Mouse (Mus musculus) intestine, embryonic 14.5 days (tissue): ENCODE data around the gene Gse1. TPM values are rescaled to one million over a fixed set of nuclear protein-coding genes. Genes with fewer than 3 reads are reported as not detected.
A peak's percentile ranks its signal among the peaks of the same experiment; 100 is the strongest.

ENCODE experiments used
- ATAC-seq: fragments of 200-750 bp; cut with Nextera tagmentation; replicated peaks from 2 replicates; pipeline ENCODE4 v1.8.0; 2017; ENCODE audit warnings: low read depth, moderate number of reproducible peaks, moderate TSS enrichment, moderate library complexity; ENCODE audit not compliant: low FRiP score, low TSS enrichment
- DNase-seq: peaks from one replicate; pipeline ENCODE4 v3.0.0-alpha.2; 2018; ENCODE audit warnings: low spot score
- H3K27ac ChIP-seq: fragments of 300-500 bp; sonication (generic); 2 replicates; pipeline ENCODE4 v1.5.1; 2014; ENCODE audit warnings: low read depth, mild to moderate bottlenecking, control low read depth
- H3K27me3 ChIP-seq: fragments of 300-500 bp; sonication (generic); replicated peaks from 2 replicates; pipeline ENCODE4 v1.6.1; 2014; ENCODE audit warnings: low read length, control low read depth; ENCODE audit not compliant: control insufficient read depth, insufficient read depth
- H3K36me3 ChIP-seq: fragments of 300-500 bp; sonication (generic); 2 replicates; pipeline ENCODE4 v1.6.1; 2014; ENCODE audit warnings: low read length, control low read depth; ENCODE audit not compliant: control insufficient read depth, insufficient read depth
- H3K4me1 ChIP-seq: fragments of 300-500 bp; sonication (generic); replicated peaks from 2 replicates; pipeline ENCODE4 v1.6.1; 2014; ENCODE audit warnings: low read length, control low read depth, mixed read lengths; ENCODE audit not compliant: control insufficient read depth, insufficient read depth
- H3K4me2 ChIP-seq: fragments of 300-500 bp; sonication (generic); 2 replicates; pipeline ENCODE4 v1.6.1; 2014; ENCODE audit warnings: low read length
- H3K4me3 ChIP-seq: fragments of 300-500 bp; sonication (generic); 2 replicates; pipeline ENCODE4 v1.5.1; 2014; ENCODE audit warnings: low read depth, low read length, control low read depth, mixed read lengths
- H3K9ac ChIP-seq: fragments of 300-500 bp; sonication (generic); 2 replicates; pipeline ENCODE4 v1.6.1; 2014; ENCODE audit warnings: mild to moderate bottlenecking, low read length
- H3K9me3 ChIP-seq: fragments of 300-500 bp; sonication (generic); 2 replicates; pipeline ENCODE4 v1.6.1; 2016; ENCODE audit warnings: low read length, control low read depth; ENCODE audit not compliant: control insufficient read depth
- WGBS: fragments of 180-500 bp; shearing (Covaris S2); extraction: QIAGEN DNeasy Blood & Tissue Kit; methylation state at CpG from one replicate; pipeline ENCODE4 v1.1.7; 2014; 5-methylcytosine and 5-hydroxymethylcytosine counted together
- polyA plus RNA-seq: library from polyadenylated mRNA; unstranded; fragments of >200 nt; fragmentation: Nextera tagmentation; extraction: Ambion mirVana; gene quantifications from 2 replicates; pipeline ENCODE4 v1.2.1, GENCODE M21; 2014

Gse1 gene
- polyA plus RNA-seq, 1 experiment from 2014 or later = 13.3 TPM

GRCm38 (mm10) chr8:120336087-120336380 is 107.8 kb downstream of the Gse1 start:
- no peaks in the 10 kb centered on the region for H3K36me3 ChIP-seq
- H3K4me3 ChIP-seq = no peak overlapping the region
- H3K4me2 ChIP-seq = peak overlapping the region; percentile 1; the same call in 1 of the 2 replicates
- H3K9ac ChIP-seq = no peak overlapping the region
- H3K9me3 ChIP-seq = no peaks in the 10 kb centered on the region
- no peaks in the 10 kb centered on the region for H3K27me3 ChIP-seq
- H3K27ac ChIP-seq = no peak overlapping the region
- peak; percentile 20; the same call in 1 of the 2 replicates for ATAC-seq
- peaks cover 28% of the 10 kb centered on the region for H3K4me1 ChIP-seq
- no peak for DNase-seq
- WGBS = 4% methylated on average over 9 of the region's 9 CpGs

- H3K9me3 ChIP-seq = no peaks in the 10 kb centered on the region
- no peaks in the 10 kb centered on the region for H3K27me3 ChIP-seq
- H3K4me2 ChIP-seq = no peak overlapping the region
- 57% methylated on average over 5 of the region's 5 CpGs for WGBS
- H3K27ac ChIP-seq = no peak overlapping the region
- peaks cover 26% of the 10 kb centered on the region for H3K4me1 ChIP-seq
- no peaks in the 10 kb centered on the region for H3K36me3 ChIP-seq
- no peak overlapping the region for H3K9ac ChIP-seq
- H3K4me3 ChIP-seq = no peak overlapping the region
- ATAC-seq (no peak), DNase-seq (no peak)
Observed at GRCm38 (mm10) chr8:120336909-120337555, 108.8 kb downstream of the Gse1 start.

GRCm38 (mm10) chr8:120337627-120338026 is 109.4 kb downstream of the Gse1 start:
- Histone ChIP-seq H3K27me3 (no peaks in the 10 kb centered on the region), H3K4me3 (no peak overlapping the region), H3K9me3 (no peaks in the 10 kb centered on the region), H3K4me2 (no peak overlapping the region), H3K36me3 (no peaks in the 10 kb centered on the region), H3K27ac (no peak overlapping the region), H3K4me1 (peaks cover 26% of the 10 kb centered on the region), H3K9ac (no peak overlapping the region)
- WGBS = 61% methylated on average over 5 of the region's 5 CpGs
- DNase-seq (no peak), ATAC-seq (no peak)

- H3K4me2 ChIP-seq = no peak overlapping the region
- no peak overlapping the region for H3K4me3 ChIP-seq
- no peaks in the 10 kb centered on the region for H3K9me3 ChIP-seq
- H3K27me3 ChIP-seq = no peaks in the 10 kb centered on the region
- no peaks in the 10 kb centered on the region for H3K36me3 ChIP-seq
- no peak overlapping the region for H3K9ac ChIP-seq
- ATAC-seq = no peak
- peaks cover 26% of the 10 kb centered on the region for H3K4me1 ChIP-seq
- DNase-seq = no peak
- WGBS = 89% methylated on average over 7 of the region's 7 CpGs
- H3K27ac ChIP-seq = no peak overlapping the region
Observed at GRCm38 (mm10) chr8:120338678-120339077, 110.4 kb downstream of the Gse1 start.

- WGBS = 66% methylated on average over 7 of the region's 8 CpGs
- H3K4me1 ChIP-seq = peaks cover 20% of the 10 kb centered on the region
Observed at GRCm38 (mm10) chr8:120339743-120340142, 111.5 kb downstream of the Gse1 start.

GRCm38 (mm10) chr8:120341124-120341523 is 112.9 kb downstream of the Gse1 start:
- WGBS = 82% methylated on average over 10 of the region's 10 CpGs
- ATAC-seq (no peak), DNase-seq (no peak)
- H3K27me3 ChIP-seq = no peaks in the 10 kb centered on the region
- H3K27ac ChIP-seq = no peak overlapping the region
- no peaks in the 10 kb centered on the region for H3K9me3 ChIP-seq
- H3K4me1 ChIP-seq = peaks cover 7% of the 10 kb centered on the region; the same call in 1 of the 2 replicates
- no peaks in the 10 kb centered on the region for H3K36me3 ChIP-seq
- H3K9ac ChIP-seq = no peak overlapping the region
- no peak overlapping the region for H3K4me2 ChIP-seq
- no peak overlapping the region for H3K4me3 ChIP-seq

More at GRCm38 (mm10) chr8:120339743-120340142, 111.5 kb downstream of the Gse1 start:
- H3K27ac ChIP-seq = no peak overlapping the region
- no peaks in the 10 kb centered on the region for H3K9me3 ChIP-seq
- no peak overlapping the region for H3K4me2 ChIP-seq
- no peak overlapping the region for H3K4me3 ChIP-seq
- H3K9ac ChIP-seq = no peak overlapping the region
- no peaks in the 10 kb centered on the region for H3K36me3 ChIP-seq
- no peaks in the 10 kb centered on the region for H3K27me3 ChIP-seq
- no peak for ATAC-seq
- no peak for DNase-seq

GRCm38 (mm10) chr8:120342847-120343548 is 114.7 kb downstream of the Gse1 start:
- Histone ChIP-seq H3K4me2 (no peak overlapping the region), H3K9me3 (no peaks in the 10 kb centered on the region), H3K4me3 (no peak overlapping the region), H3K27me3 (no peaks in the 10 kb centered on the region), H3K36me3 (no peaks in the 10 kb centered on the region), H3K4me1 (0 out of 2 replicates have a peak, but pooled peaks cover 7% of the 10 kb centered on the region), H3K27ac (no peak overlapping the region), H3K9ac (no peak overlapping the region)
- ATAC-seq (no peak), DNase-seq (no peak)
- WGBS = 74% methylated on average over 7 of the region's 7 CpGs

- Histone ChIP-seq H3K9ac (no peak overlapping the region), H3K27me3 (no peaks in the 10 kb centered on the region), H3K36me3 (no peaks in the 10 kb centered on the region), H3K4me2 (no peak overlapping the region), H3K4me1 (0 out of 2 replicates have a peak, but pooled peaks cover 7% of the 10 kb centered on the region), H3K4me3 (no peak overlapping the region), H3K27ac (no peak overlapping the region), H3K9me3 (no peaks in the 10 kb centered on the region)
- DNase-seq = no peak
- ATAC-seq = no peak
- 88% methylated on average over 12 of the region's 12 CpGs for WGBS
Observed at GRCm38 (mm10) chr8:120343582-120343981, 115.3 kb downstream of the Gse1 start.

- Histone ChIP-seq H3K27ac (no peak overlapping the region), H3K36me3 (no peaks in the 10 kb centered on the region), H3K9ac (no peak overlapping the region), H3K4me2 (no peak overlapping the region), H3K9me3 (no peaks in the 10 kb centered on the region), H3K4me3 (no peak overlapping the region), H3K27me3 (no peaks in the 10 kb centered on the region), H3K4me1 (0 out of 2 replicates have a peak, but pooled peaks cover 7% of the 10 kb centered on the region)
- DNase-seq = no peak
- 35% methylated on average over 4 of the region's 4 CpGs for WGBS
- no peak for ATAC-seq
Observed at GRCm38 (mm10) chr8:120344166-120344565, 115.9 kb downstream of the Gse1 start.
